Mouse (Mus musculus): ENCODE measurements around the gene Tril. TPM values are rescaled to one million over a fixed set of nuclear protein-coding genes. Genes with fewer than 3 reads are reported as not detected.
A peak's percentile ranks its signal among the peaks of the same experiment; 100 is the strongest.

Gene Tril
- total RNA-seq (2021), result 10 to 100 TPM; 10.8 to 12.3 TPM
- long read RNA-seq, experiment 1, full-length matches to known transcripts, result 12 of 12 reads
- long read RNA-seq, experiment 1, partial matches to known transcripts, result 0 of 12 reads
- long read RNA-seq, experiment 1, other reads (novel, unspliced or antisense), result 0 of 12 reads
- long read RNA-seq, experiment 2, full-length matches to known transcripts, result 19 of 19 reads
- long read RNA-seq, experiment 2, partial matches to known transcripts, result 0 of 19 reads
- long read RNA-seq, experiment 2, other reads (novel, unspliced or antisense), result 0 of 19 reads

DNA sequence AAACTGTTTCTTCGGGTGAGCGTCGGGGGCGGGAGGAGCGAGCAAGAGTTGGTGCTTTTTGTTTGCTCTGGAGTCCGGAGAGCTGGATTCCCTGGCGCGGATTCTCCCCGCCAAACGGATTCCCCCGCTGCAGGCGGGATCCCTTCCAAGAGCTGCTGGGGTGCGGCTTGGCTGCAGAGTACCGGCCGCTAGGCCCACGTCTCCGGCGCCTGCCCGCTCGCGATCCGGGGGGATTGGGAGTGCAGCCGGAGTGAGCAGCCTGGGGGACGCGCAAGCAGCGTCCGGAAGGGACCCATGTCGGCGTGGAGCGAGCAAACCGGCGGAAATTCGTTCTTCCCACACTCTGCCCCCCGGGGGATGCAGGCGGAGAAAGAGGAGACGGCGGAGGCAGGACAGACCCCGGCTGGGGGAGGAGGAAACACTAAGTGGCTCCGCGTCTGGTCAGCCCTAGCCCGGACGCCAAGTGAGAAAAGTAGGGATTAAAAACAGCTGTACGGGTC is at the start of gene Tril:
Tril (minus strand) TSS at position 345 of the 500 bp plus-strand sequence.
- DNase-seq, result peak; percentile 87
- intact Hi-C loops (cut with DNase I; ENCODE audit: low total_unique reads), result no loop called here

GRCm38 (mm10) chr6:53863011-53863410 is 42.4 kb upstream of the Tril start:
- intact Hi-C loops (cut with DNase I; ENCODE audit: low total_unique reads), result no loop called here
- DNase-seq, result no peak

- DNase-seq, result no peak
- intact Hi-C loops (cut with DNase I; ENCODE audit: low total_unique reads), result no loop called here
Observed at GRCm38 (mm10) chr6:53859106-53859505, 38.5 kb upstream of the Tril start.

- DNase-seq, result no peak
- intact Hi-C loops (cut with DNase I; ENCODE audit: low total_unique reads), result no loop called here
Observed at GRCm38 (mm10) chr6:53857822-53858221, 37.2 kb upstream of the Tril start.

GRCm38 (mm10) chr6:53856775-53857174 is 36.1 kb upstream of the Tril start:
- DNase-seq, result peak; percentile 32
- intact Hi-C loops (cut with DNase I; ENCODE audit: low total_unique reads), result no loop called here

GRCm38 (mm10) chr6:53854971-53855856 is 34.6 kb upstream of the Tril start:
- intact Hi-C loops (cut with DNase I; ENCODE audit: low total_unique reads), result no loop called here

DNA sequence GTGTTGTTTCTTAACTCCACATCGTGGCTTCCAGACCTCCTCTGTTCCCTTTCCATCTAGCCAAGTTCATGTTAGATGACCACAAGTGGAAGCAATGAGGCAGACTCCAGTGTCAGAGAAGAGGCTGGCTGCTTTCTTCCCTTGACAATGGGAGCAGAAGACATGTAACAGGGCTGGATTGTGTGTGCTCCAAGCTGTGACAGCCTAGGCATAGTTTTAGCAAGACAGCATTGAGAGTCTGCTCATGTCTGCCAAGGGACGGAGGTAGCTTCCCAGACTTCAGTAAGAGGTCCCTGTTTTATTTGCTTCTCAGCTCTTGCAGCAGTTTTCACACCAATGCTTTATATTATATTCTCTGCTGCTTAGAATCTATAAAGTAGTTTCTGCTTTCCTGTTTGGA is 33.6 kb upstream of the Tril start:
- intact Hi-C loops (cut with DNase I; ENCODE audit: low total_unique reads), result no loop called here
- no peak for DNase-seq

More at GRCm38 (mm10) chr6:53854971-53855856, 34.6 kb upstream of the Tril start:
- DNase-seq, result peak; percentile 16

DNA sequence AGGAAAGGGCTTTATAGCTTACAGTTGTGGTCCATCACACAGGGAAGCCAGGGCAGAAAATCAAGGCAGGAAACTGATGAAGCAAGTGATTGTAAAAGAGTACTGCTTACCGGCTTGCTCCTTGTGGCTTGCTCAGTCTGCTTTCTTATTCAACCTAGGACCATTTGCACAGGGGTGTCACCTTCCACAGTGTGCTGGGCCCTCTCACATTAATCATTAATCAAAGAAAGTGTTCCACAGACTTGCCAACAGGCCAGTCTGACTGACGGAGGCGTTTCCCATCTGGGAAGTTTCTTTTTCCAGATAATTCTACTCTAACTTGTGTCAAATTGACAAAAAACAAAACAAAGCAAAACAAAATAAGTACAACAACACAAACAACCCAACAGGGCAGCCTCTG is 32.9 kb upstream of the Tril start:
- intact Hi-C loops (cut with DNase I; ENCODE audit: low total_unique reads), result no loop called here
- DNase-seq, result no peak

- intact Hi-C loops (cut with DNase I; ENCODE audit: low total_unique reads), result no loop called here
- no peak for DNase-seq
Observed at GRCm38 (mm10) chr6:53844626-53845025, 24.0 kb upstream of the Tril start.

- DNase-seq, result peak; percentile 79
- intact Hi-C loops (cut with DNase I; ENCODE audit: low total_unique reads), result loop anchor here (5.0 kb wide), 1 partner anchor 42 kb away; no protein-coding TSS in a partner anchor
Observed at GRCm38 (mm10) chr6:53825213-53825612, 4.6 kb upstream of the Tril start.

GRCm38 (mm10) chr6:53821041-53821501 is 441 bp upstream of the Tril start:
- intact Hi-C loops (cut with DNase I; ENCODE audit: low total_unique reads), result no loop called here
- no peak for DNase-seq

- DNase-seq, result peak; percentile 59
- intact Hi-C loops (cut with DNase I; ENCODE audit: low total_unique reads), result loop anchor here (5.0 kb wide), 1 partner anchor 52 kb away; no protein-coding TSS in a partner anchor
Observed at GRCm38 (mm10) chr6:53819761-53820485, 707 bp downstream of the Tril start.

DNA sequence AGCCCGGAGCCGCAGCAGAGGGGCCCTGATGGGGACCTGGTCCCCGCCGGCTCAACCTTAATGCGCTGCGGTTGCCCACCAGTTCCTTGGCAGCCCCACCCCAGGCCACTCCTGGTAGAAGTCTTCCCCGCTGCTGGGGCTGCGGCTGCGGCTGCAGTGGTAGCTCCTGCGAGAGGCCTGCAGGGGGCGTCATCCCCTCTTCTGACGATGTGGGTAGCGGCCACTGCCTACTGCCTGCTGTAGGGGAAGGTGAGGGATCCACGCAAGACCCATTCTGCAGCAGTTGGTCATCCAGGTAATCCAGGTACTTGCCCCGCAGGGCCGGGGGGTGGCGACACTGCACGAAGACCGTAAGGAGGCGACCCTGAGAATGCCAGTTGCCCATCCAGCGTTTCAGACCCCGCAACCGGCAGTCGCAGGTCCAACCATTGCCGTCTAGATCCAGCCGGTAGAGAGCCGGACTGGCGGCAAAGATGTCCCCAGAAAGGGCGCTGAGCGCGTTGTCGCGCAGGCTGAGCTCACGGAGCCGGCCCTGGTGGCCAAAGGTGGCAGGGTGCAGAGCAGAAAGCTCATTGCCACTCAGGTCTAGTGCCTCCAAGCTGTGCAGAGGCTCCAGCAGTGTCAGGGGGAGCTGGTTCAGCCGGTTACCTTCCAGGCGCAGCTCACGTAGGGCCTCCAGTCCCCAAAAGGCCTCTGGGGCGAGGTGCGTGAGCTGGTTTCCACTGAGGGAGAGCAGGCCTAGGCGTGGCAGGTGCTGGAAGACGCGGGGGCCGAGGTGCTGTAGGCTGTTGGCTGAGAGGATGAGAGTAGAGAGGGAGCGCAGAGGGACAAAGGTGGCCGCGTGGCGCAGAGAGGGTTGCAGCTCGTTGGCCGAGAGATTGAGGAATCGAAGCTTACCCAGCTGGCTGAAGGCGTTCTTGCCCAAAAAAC is 1.6 kb downstream of the Tril start:
- intact Hi-C loops (cut with DNase I; ENCODE audit: low total_unique reads), result loop anchor here (5.0 kb wide), 1 partner anchor 53 kb away; no protein-coding TSS in a partner anchor
- DNase-seq, result peak; percentile 70

DNA sequence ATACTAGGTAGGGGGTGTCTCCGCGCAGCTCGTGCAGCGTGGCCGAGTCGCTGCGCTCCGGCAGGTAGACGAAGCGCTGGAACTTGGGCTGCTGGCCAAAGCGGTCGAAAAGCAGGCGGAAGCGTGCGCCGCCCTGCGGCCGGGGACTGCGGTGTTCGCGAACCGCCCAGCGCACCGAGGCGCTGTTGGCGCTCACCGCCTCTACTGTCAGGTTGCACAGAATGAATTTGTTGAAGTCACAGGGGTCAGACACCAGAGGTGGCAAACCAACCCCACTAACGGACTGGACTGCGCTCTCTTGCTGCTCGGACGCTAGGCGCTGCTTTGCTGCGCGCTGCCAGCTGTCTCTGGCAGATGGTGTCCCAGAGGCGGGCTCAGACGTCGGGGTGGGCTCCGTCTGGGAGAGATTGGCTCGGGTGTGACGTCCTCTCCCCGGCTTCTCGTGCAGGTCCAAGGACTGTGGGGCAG is 2.3 kb downstream of the Tril start:
- peak; percentile 83 for DNase-seq
- intact Hi-C loops (cut with DNase I; ENCODE audit: low total_unique reads), result loop anchor here (5.0 kb wide), 1 partner anchor 54 kb away; no protein-coding TSS in a partner anchor

DNA sequence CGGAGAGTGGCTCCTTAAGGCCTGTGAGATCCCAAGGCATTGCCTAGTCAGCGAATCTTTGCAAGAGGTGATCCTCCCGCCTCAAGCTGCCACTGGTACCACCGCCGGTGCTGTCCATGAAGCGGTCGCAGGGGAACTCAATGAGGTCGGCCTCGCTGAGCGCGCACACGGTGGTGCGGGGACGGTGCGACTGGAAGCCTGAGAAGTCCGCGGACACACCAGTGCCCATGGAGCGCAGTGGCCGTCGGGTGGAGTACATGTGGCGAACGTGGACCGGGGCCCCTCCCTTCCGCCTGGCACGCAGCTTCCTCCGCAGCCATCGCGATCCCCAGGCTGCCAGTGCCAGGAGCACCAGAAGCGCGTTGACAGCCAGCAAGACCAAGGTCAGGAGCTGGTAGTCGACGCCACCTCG is 2.9 kb downstream of the Tril start:
- intact Hi-C loops (cut with DNase I; ENCODE audit: low total_unique reads), result loop anchor here (5.0 kb wide), 1 partner anchor 55 kb away; no protein-coding TSS in a partner anchor
- peak; percentile 16 for DNase-seq

DNA sequence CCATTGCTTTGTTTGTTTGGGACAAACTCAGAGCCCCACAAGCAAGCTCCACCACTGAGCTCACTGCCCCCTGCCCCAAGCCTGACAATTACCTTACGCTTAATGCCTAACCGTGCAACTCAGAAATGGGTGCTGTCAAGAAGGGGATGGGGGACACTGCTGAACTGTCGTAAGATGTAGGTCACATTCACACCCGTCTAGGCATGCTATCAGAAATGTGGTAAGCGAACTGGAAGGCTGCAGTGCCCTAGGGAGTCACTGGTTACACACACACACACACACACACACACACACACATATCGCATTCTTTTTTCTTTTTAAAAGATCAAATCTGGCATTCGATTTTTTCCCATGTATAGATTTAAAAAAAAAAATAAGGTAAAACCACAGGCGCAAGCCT is 4.0 kb downstream of the Tril start:
- intact Hi-C loops (cut with DNase I; ENCODE audit: low total_unique reads), result loop anchor here (5.0 kb wide), 1 partner anchor 56 kb away; no protein-coding TSS in a partner anchor
- DNase-seq, result no peak

DNA sequence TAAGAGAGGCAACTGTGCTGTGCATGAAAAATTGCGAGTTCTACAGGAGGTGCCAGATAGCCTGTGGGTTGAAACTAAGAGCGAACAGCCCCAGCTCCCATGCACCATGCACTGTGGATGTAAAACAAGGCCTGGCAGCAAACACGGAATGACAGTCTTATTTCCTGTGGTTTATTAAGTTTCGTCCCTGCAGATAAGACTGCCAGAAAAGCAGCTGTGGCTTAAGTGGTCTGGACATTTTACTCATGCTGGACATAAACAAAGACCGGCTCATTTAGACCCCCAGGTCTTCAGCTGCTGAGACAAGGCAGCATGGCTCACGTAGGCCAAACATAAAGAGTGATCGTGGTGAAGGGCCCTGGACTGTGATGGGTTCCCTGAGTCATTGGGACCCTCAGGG is 4.9 kb downstream of the Tril start:
- no peak for DNase-seq
- intact Hi-C loops (cut with DNase I; ENCODE audit: low total_unique reads), result loop anchor here (5.0 kb wide), 1 partner anchor 57 kb away; no protein-coding TSS in a partner anchor

DNA sequence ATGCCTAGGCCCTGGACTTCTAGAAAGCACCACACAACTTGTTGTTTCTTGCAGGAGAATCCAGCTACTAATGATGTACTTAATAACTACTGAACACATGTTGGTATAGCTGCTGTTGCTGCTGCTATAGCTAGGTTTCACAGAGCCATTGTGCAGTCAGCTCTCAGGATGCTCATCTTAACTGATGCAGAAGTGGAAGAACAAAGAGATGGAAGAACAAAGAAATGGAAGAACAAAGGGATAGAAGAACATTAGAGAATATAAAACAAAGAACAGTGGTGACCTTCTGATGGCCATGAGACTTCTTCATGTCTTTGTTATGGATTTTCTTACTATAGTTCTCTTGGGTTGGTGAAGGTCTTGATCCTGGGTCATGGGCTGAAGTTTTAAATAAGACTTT is 6.4 kb downstream of the Tril start:
- DNase-seq, result no peak
- intact Hi-C loops (cut with DNase I; ENCODE audit: low total_unique reads), result no loop called here

Data from gastrocnemius, postnatal 14 days (tissue).